Mouse (Mus musculus) urinary bladder, postnatal 10 days (tissue): ENCODE measurements around the gene Cth.
"Not testable (repeated sequence)": the region's sequence is repeated elsewhere in the genome, so short reads cannot be mapped to it uniquely, and the experiment has no call there.

ENCODE experiments used
- DNase-seq: peaks from one replicate; pipeline ENCODE4 v3.0.0; 2022; ENCODE audit warnings: low spot score

Gene Cth

DNA sequence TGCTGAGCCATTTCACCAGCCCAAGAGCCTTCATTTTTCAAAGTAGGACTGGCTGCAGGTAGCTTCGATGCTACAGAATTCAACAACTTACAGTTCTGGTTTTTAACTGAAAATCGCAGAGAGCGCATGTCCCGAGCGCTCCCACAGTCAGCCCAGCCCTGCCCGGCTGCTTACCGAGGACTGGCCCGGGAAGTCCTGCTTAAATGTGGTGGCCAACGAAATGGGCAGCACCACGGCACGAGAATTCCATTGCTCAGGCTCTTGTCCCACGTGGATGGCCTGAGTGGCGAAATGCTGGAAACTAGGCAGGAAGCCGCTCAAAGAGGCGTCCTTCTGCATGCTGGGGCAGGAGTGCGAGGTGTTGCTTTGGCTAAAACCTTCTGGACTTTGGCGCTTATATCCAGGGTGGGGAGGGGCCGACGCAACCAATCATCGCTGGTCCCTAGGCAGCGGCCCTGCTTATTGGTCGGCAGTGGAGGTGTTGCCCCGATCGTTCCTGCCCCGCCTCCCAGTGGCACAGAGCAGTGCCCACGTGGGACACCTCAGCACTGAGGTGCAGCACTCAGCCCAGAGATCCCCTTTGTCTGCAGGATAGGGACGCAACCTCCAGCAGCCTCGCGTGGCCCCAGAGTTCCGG lies at the start of gene Cth:
TSS of gene Cth (minus strand) at position 386 of the 637 bp plus-strand sequence.
- DNase-seq = peak; percentile 40

DNA sequence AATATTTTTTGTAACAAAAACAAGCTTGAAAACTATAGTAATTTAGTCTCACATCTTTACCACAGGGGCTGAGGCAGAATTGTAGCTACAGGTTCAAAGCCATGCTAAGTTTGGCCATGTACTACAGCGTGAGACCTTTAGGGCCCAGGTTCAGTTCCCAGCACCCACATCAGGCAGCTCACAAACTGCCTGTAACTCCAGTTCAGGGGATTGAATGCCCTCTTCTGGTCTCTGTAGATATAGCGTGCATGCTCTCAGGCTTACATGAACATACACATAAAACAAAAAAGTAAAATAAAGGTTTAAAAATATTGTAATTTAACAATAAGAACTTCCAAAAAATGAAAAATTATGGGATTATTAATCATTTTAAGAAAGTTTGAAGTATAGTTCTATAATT lies 48.4 kb upstream of the Cth start:
- DNase-seq = no peak

DNA sequence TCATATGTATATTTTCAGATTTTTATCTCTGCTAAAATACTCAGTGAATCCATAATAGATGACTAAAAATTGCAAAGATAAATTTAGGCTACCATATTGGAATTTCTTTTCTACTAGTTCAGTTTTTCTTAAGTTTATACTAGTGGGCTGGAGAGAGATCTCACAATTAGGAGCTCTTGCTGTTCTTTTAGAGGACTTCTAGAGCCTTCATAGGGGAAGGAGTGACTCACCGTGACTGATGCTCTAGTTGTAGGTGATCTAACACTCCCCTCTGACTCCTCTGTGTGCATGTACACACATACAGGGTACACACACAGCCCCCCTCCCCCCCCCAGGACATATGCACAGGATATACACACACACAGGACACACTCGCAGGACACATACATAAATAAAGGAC lies 46.3 kb upstream of the Cth start:
- DNase-seq = no peak

GRCm38 (mm10) chr3:157957320-157957719 lies 32.4 kb upstream of the Cth start:
- DNase-seq = no peak

DNA sequence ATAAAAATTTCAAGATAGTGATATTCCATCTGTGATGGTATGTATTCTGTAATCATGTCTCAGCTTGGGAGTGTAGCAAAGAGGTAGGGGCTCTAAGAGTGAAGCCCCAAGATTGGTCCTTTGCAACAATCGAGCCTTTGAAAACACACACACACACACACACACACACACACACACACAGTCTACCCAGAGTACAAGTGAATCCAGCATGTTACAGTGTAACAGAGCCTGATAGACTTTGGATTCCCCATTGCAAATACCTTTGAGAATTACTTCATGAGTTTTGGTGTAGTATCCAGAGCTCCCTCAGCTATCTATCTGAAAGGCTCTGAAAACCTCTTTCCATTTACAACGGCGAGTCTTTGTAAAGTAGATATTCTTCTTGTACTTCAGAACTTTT lies 31.3 kb upstream of the Cth start:
- DNase-seq = no peak

DNA sequence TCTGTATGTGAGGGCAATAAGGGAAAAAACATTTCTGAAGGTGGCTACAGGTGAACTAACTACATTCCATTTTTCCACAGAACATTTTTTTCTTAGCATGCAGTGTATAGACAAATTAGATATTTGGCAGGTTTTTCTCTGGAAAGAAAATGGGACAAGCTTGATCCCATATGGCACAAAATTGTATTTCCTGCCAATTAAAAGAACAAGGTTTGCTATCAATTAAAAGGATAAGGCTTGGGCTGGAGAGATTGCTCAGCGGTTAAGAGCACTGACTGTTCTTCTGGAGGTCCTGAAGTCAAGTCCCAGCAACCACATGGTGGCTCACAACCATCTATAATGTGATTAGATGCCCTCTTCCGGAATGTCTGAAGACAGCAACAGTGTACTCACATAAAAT lies 30.6 kb upstream of the Cth start:
- DNase-seq = no peak

DNA sequence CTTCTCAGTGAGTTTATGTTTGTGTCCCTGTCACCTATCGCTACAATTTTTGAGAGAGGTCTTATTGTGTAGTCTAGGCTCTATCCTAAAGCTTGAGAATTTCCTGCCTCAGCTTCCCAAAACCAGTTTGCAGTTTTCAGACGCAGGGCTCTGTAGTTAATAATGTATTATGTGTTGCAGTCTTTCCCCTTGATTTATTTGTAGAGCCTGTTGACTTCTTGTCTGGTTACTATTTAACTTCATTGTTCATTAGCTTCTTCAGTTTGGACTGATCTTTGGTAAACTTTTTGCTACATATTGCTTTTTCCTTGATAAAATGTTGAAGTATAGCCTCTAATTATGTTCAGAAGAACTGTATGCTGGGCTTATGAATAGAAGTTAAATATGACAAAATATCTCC lies 27.8 kb upstream of the Cth start:
- DNase-seq = no peak

GRCm38 (mm10) chr3:157947383-157948280 lies 22.8 kb upstream of the Cth start:
- DNase-seq = no peak

DNA sequence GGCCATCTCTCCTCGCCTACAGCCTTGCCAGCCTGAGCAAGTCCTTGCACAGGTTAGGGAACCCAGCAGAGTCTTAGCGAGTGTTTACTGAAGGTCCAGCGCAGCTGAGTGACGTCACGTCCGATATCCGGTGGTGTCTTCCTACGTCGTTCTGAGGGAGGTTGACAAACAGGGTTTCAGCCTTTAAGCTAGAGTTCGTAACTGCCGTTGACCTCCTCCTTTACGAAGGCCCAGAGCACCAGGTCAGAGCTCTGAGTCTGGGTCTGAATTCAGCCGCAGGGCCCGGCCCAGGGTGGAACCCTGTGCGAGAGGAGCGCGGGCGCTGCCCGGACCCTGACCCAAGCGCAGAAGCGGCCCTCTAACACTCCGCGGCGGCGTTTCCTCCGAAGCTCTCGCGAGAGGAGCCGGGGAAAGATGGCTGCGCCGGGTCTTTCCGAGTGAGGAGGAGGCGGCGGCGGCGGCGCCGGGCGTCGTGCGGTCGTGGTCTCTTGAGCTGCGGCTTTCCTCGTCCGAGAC lies 22.0 kb upstream of the Cth start, which contains the start of gene Ankrd13c:
TSS of gene Ankrd13c (plus strand) at position 397 of the 516 bp plus-strand sequence.
- DNase-seq = peak; percentile 73

- no peak for DNase-seq
These were observed 13.7 kb upstream of the Cth start for GRCm38 (mm10) chr3:157938585-157938984.

- no peak for DNase-seq
These were observed 9.5 kb upstream of the Cth start for GRCm38 (mm10) chr3:157934301-157934823.

DNA sequence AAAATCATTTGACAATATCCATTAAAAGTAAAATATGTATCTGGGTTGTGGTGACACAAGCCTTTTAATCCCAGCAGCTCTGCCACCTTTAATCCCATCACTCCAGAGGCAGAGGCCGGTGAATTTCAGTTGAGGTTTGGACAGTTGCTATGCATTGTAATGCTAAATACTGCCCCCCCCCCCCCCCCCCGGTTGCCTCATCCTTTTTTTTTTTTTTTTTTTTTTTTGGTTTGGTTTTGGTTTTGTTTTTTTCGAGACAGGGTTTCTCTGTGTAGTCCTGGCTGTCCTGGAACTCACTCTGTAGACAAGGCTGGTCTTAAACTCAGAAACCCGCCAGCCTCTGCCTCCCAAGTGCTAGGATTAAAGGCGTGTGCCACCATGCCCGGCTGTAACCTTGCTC lies 8.3 kb upstream of the Cth start:
- DNase-seq = not testable (repeated sequence)

- DNase-seq = no peak
These were observed 7.2 kb upstream of the Cth start for GRCm38 (mm10) chr3:157932074-157932473.

DNA sequence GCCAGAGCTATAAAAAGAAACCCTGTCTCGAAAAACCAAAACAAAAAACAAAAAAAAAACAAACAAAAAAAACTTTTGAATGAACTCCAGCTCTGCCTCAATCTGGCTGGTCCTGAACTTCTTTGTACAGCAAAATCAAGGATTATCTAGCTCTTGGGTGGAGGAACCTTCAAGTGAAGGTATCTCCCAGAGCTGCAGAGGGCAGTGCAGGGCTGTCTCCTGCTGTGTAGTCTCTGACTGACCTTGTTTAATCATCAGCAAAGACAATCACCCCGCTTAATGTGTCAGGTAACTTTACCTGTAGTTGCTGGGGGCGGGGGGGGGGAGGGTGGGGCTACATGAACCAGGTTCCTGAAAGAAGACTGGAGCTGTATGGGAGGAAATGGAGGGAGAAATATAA lies 6.7 kb upstream of the Cth start:
- no peak for DNase-seq

DNA sequence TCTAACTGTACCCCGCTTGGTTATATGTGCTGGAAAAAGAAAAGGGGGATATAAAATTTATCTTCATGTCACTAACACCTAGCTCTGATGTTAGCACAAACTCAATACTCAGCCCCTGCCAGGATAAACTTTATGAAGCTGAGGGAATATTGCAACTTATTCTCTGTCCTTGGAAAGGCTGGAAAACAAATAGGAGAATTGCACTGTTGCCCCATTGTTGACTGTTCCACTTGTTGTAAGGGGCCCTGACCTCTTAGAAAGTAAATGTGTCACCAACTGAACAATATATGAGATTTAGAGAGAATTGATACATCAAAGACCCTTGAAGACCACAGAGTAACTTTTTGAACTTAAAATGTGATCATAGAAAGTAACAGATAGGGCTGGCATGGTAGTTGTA lies 4.5 kb upstream of the Cth start:
- DNase-seq = no peak

DNA sequence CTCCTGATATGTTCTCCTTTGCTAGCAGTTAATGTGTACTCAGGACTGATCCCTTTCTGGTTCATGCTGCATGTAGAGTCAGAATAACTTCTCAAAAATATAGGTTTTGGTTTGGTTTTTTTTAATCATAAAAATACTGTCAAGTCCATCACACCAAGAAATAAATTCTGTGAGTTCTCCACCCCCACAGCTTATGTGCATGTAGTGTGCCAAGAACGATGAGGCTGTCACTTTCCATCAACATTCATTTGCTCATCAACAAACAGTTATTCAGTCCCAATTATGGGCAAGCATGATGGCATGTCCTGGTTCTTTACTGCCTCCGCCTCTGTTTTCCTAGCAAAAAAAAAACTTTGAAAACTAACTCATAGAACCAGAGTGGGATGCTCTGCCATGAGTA lies 3.9 kb upstream of the Cth start:
- DNase-seq = no peak

DNA sequence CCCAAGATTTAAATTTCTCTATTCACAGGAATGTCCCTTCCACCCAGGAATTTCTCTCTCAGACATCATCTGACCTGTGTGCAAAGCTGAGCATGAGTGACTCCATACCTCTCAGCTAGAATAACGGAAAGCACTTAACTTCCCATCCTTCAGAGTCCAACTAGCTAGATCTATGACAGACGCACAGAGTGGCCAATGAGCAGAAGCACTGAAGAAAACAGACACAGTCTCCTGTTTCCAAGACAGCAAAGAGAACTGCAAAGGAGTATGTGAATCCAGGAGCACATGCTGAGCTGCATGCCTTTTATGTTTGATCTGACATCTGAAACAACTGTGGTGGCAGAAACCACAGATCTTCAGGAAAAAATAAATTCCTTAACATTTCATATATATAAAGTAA lies 1.9 kb upstream of the Cth start:
- no peak for DNase-seq

DNA sequence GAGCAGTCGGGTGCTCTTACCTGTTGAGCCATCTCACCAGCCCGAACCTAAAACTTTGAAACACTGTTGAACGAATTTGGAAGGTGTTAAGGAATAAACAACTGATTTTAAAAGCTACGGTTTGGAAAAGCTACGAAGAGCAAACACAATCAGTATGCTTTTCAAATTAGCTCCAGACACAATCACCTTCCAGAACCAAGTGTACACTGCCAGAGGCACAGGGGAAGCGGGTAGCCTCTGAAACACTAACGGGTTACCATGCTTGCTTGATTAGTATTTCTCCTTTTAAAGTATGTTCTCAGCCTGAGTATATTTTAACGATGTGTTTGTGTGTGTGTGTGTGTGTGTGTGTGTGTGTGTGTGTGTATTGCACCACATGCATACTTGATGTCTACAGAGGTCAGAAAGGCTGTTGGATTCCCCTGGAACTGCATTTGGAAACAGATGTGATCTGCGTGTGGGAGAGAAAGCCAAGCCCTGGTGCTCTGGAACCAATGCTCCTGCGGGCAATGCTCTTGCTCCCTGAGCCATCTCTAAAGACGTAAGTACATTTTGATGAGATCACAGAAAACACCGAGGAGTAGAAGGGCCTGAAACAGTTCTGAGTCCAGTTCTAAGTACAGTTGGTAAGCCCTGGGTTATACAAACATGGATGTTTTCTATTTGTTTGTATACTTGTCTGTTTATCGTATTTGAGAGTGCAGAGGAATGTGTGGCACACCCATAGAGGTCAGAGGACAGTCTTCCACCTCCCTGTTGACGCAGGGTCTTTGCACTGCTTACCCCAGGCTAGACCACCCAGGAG lies 1.0 kb upstream of the Cth start:
- no peak for DNase-seq

DNA sequence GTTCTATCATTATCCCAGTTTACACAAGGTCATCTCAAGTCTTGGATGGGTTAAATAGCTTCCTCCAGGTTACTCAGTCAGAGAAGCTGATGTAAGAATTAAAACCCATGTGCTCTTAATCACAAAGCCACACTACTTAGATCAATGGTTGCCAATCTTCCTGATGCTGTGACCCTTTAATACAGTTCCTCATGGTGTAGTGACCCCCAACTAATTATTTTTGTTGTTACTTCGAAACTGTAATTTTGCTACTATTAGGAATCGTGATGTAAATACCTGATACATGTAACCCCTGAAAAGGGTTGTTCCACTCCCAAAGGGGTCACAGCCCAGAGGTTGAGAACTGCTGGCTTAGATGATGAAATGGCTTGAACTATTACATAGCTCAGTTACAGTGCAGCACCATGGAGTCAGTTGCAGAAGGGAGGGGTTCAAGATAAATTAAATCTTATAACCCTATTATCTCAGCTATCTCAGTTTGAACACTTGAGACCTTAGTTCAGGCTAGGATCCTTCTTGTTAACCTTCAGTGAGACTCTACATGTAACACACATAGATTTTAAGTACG lies 1.5 kb downstream of the Cth start:
- DNase-seq = no peak

DNA sequence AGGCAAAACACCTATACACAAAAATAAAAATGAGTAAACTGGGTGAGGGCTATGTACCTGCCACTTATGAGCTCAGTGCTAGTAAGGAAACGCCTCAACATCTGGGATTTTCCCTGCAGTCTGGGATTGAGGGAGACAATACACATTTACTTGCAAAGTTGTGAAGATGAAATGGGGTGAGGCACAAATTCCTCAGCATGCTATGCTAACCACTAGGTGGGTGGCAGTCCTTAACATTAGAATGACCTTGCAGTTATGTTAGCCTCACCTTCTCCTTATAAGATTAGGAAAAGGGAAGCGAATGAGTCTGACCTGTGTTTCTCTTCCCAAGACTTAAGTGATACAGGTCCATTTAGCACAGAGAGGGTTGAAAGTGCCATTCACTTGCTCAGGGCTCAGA lies 3.5 kb downstream of the Cth start:
- no peak for DNase-seq

- no peak for DNase-seq
These were observed 8.5 kb downstream of the Cth start for GRCm38 (mm10) chr3:157916336-157916735.

DNA sequence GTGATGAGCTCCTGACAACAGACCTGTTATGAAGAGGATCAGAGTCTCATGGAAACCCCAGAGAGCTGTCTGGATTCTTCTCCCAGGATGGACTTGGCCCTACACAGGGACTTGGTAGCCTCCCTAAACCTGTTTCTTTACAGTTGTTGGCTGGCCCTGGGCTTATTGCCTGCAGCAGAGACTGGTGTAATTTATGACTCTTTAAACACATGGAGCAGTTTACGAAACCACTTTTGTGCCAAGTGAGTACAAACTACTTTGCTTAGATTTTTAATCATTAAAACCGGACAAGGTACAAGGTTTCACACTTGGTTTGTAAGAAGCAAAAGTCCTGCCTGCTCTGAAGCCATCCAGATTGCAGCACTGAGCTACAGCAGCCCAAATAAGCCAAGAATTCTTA lies 12.7 kb downstream of the Cth start:
- no peak for DNase-seq
